Mouse (Mus musculus): ENCODE measurements around the gene Pip4k2c. TPM values are rescaled to one million over a fixed set of nuclear protein-coding genes. Genes with fewer than 3 reads are reported as not detected.

Pip4k2c gene
- polyA plus RNA-seq, 1 experiment: 9.5 TPM

GRCm38 (mm10) chr10:127186451-127186850, 24.9 kb downstream of the Pip4k2c start:
- peaks cover 9% of the 10 kb centered on the region for H3K36me3 ChIP-seq (ENCODE audit: control insufficient read depth)
- peaks cover 5% of the 10 kb centered on the region; the same call in 1 of the 2 replicates for H3K27me3 ChIP-seq (ENCODE audit: control insufficient read depth)
- H3K4me1 ChIP-seq (ENCODE audit: control insufficient read depth): peaks cover 51% of the 10 kb centered on the region
- peaks cover 6% of the 10 kb centered on the region; the same call in 1 of the 2 replicates for H3K9me3 ChIP-seq (ENCODE audit: control insufficient read depth, low read length)
- no peak for TF ChIP-seq GATA1 (IDR thresholded peaks at IDR 0.05; ENCODE audit: low read length)
- TF ChIP-seq TAL1 (IDR thresholded peaks at IDR 0.05; ENCODE audit: low read length): no peak
- no peak overlapping the region for H3K4me3 ChIP-seq (replicated peaks)

GRCm38 (mm10) chr10:127185506-127185905, 25.9 kb downstream of the Pip4k2c start:
- H3K36me3 ChIP-seq (ENCODE audit: control insufficient read depth): peaks cover 3% of the 10 kb centered on the region
- peaks cover 6% of the 10 kb centered on the region; the same call in 1 of the 2 replicates for H3K9me3 ChIP-seq (ENCODE audit: control insufficient read depth, low read length)
- TF ChIP-seq TAL1 (IDR thresholded peaks at IDR 0.05; ENCODE audit: low read length) (no peak), GATA1 (IDR thresholded peaks at IDR 0.05; ENCODE audit: low read length) (no peak)
- peaks cover 14% of the 10 kb centered on the region for H3K27me3 ChIP-seq (ENCODE audit: control insufficient read depth)
- H3K4me1 ChIP-seq (ENCODE audit: control insufficient read depth): peaks cover 48% of the 10 kb centered on the region
- H3K4me3 ChIP-seq (replicated peaks): no peak overlapping the region

GRCm38 (mm10) chr10:127185101-127185500, 26.3 kb downstream of the Pip4k2c start:
- Histone ChIP-seq H3K36me3 (ENCODE audit: control insufficient read depth) (peaks cover 3% of the 10 kb centered on the region; the same call in 1 of the 2 replicates), H3K9me3 (ENCODE audit: control insufficient read depth, low read length) (peaks cover 6% of the 10 kb centered on the region; the same call in 1 of the 2 replicates)

GRCm38 (mm10) chr10:127183759-127184158, 27.6 kb downstream of the Pip4k2c start:
- Histone ChIP-seq H3K4me1 (ENCODE audit: control insufficient read depth) (peaks cover 43% of the 10 kb centered on the region), H3K36me3 (ENCODE audit: control insufficient read depth) (peaks cover 3% of the 10 kb centered on the region; the same call in 1 of the 2 replicates), H3K27me3 (ENCODE audit: control insufficient read depth) (peaks cover 32% of the 10 kb centered on the region), H3K9me3 (ENCODE audit: control insufficient read depth, low read length) (peaks cover 6% of the 10 kb centered on the region; the same call in 1 of the 2 replicates), H3K4me3 (replicated peaks) (no peak overlapping the region)
- TF ChIP-seq GATA1 (IDR thresholded peaks at IDR 0.05; ENCODE audit: low read length): no peak
- TF ChIP-seq TAL1 (IDR thresholded peaks at IDR 0.05; ENCODE audit: low read length): no peak

More at GRCm38 (mm10) chr10:127185101-127185500, 26.3 kb downstream of the Pip4k2c start:
- TF ChIP-seq TAL1 (IDR thresholded peaks at IDR 0.05; ENCODE audit: low read length) (no peak), GATA1 (IDR thresholded peaks at IDR 0.05; ENCODE audit: low read length) (no peak)
- Histone ChIP-seq H3K4me1 (ENCODE audit: control insufficient read depth) (peaks cover 48% of the 10 kb centered on the region), H3K4me3 (replicated peaks) (no peak overlapping the region), H3K27me3 (ENCODE audit: control insufficient read depth) (peaks cover 18% of the 10 kb centered on the region)

- peaks cover 10% of the 10 kb centered on the region; the same call in 1 of the 2 replicates for H3K9me3 ChIP-seq (ENCODE audit: control insufficient read depth, low read length)
- no peak for TF ChIP-seq TAL1 (IDR thresholded peaks at IDR 0.05; ENCODE audit: low read length)
- H3K27me3 ChIP-seq (ENCODE audit: control insufficient read depth): peaks cover 43% of the 10 kb centered on the region
- peaks cover 43% of the 10 kb centered on the region for H3K4me1 ChIP-seq (ENCODE audit: control insufficient read depth)
- peaks cover 3% of the 10 kb centered on the region; the same call in 1 of the 2 replicates for H3K36me3 ChIP-seq (ENCODE audit: control insufficient read depth)
- H3K4me3 ChIP-seq (replicated peaks): no peak overlapping the region
Observed at GRCm38 (mm10) chr10:127182624-127183023, 28.8 kb downstream of the Pip4k2c start.

- TF ChIP-seq TAL1 (IDR thresholded peaks at IDR 0.05; ENCODE audit: low read length): no peak
- TF ChIP-seq GATA1 (IDR thresholded peaks at IDR 0.05; ENCODE audit: low read length): no peak
- Histone ChIP-seq H3K4me3 (replicated peaks) (no peak overlapping the region), H3K36me3 (ENCODE audit: control insufficient read depth) (no peaks in the 10 kb centered on the region; the same call in 1 of the 2 replicates), H3K4me1 (ENCODE audit: control insufficient read depth) (peaks cover 53% of the 10 kb centered on the region), H3K9me3 (ENCODE audit: control insufficient read depth, low read length) (peaks cover 4% of the 10 kb centered on the region; the same call in 1 of the 2 replicates), H3K27me3 (ENCODE audit: control insufficient read depth) (peaks cover 54% of the 10 kb centered on the region)
Observed at GRCm38 (mm10) chr10:127181566-127181965, 29.8 kb downstream of the Pip4k2c start.

GRCm38 (mm10) chr10:127180695-127181047, 30.7 kb downstream of the Pip4k2c start:
- peaks cover 53% of the 10 kb centered on the region for H3K4me1 ChIP-seq (ENCODE audit: control insufficient read depth)
- TF ChIP-seq TAL1 (IDR thresholded peaks at IDR 0.05; ENCODE audit: low read length): no peak
- no peak for TF ChIP-seq GATA1 (IDR thresholded peaks at IDR 0.05; ENCODE audit: low read length)
- H3K27me3 ChIP-seq (ENCODE audit: control insufficient read depth): peaks cover 62% of the 10 kb centered on the region

GRCm38 (mm10) chr10:127179871-127180694, 31.3 kb downstream of the Pip4k2c start, which contains the start of gene Slc26a10:
Gene Slc26a10 (minus strand): TSS chr10:127180645.
- Histone ChIP-seq H3K4me1 (ENCODE audit: control insufficient read depth) (peaks cover 53% of the 10 kb centered on the region), H3K9me3 (ENCODE audit: control insufficient read depth, low read length) (peaks cover 3% of the 10 kb centered on the region; the same call in 1 of the 2 replicates), H3K4me3 (replicated peaks) (no peak within 1 kb of the TSS), H3K27me3 (ENCODE audit: control insufficient read depth) (peaks cover 63% of the 10 kb centered on the region), H3K36me3 (ENCODE audit: control insufficient read depth) (no peaks in the 10 kb centered on the region)
- no peak for TF ChIP-seq TAL1 (IDR thresholded peaks at IDR 0.05; ENCODE audit: low read length)
- TF ChIP-seq GATA1 (IDR thresholded peaks at IDR 0.05; ENCODE audit: low read length): no peak

More at GRCm38 (mm10) chr10:127180695-127181047, 30.7 kb downstream of the Pip4k2c start:
- Histone ChIP-seq H3K36me3 (ENCODE audit: control insufficient read depth) (no peaks in the 10 kb centered on the region), H3K4me3 (replicated peaks) (no peak overlapping the region), H3K9me3 (ENCODE audit: control insufficient read depth, low read length) (peaks cover 3% of the 10 kb centered on the region; the same call in 1 of the 2 replicates)
